Mouse (Mus musculus) right cerebral cortex, postnatal 4 days (tissue): ENCODE results near the gene Map3k3.
A peak's percentile ranks its signal among the peaks of the same experiment; 100 is the strongest.

Experiments used
- DNase-seq: peaks from one replicate; pipeline ENCODE4 v3.0.0-alpha.2; 2022

The Map3k3 gene

DNA sequence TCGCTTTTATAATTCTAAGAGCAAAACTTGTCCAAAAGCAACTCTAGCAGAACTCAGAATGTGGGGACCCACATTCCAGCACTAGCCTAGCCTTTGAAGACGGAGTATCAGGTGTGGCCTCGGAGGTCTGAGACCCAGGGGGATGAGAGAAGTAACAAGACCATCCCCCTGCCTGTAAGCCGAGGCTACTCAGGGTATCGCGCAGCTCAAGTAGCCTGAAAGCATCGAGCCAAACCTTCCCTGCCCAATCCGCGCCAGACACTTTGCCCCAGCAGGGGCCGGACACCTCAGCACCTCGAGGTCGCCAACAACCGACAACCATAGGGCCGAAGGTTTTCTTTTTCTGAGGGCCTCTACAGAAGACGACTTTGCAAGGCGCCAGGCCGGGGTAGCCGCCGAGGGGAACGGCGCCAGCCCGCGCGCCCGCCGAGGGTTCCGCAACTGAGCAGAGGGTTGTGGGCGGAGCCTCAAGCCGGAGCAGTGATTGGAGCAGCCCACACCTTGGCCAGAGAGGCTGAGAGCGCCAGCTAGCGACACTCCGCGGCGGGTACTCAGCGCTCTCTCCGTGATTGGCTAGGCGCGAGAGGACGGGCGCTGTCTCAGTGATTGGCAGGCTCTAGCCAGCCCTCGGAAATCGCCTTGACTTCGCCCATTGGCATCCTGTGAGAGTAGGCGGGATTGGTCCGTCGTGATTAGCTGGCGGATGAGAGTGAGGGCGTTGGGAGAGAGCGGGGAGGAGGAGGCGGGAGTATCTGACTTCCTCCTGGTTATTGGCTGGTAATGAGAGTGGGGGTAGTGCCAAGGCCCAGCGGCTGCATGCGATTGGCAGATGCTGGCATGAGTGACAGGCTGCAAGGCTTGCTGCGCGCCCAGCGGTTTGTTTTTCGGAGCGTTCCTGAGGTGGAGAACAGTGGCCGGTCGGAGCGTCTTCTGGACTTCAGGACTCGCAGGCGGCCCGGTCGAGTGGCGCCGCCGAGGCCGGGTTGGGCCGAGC, at the start of gene Map3k3:
Gene Map3k3 (plus strand): TSS at position 906 of the 994 bp plus-strand sequence.
- DNase-seq: peak; percentile 95

DNA sequence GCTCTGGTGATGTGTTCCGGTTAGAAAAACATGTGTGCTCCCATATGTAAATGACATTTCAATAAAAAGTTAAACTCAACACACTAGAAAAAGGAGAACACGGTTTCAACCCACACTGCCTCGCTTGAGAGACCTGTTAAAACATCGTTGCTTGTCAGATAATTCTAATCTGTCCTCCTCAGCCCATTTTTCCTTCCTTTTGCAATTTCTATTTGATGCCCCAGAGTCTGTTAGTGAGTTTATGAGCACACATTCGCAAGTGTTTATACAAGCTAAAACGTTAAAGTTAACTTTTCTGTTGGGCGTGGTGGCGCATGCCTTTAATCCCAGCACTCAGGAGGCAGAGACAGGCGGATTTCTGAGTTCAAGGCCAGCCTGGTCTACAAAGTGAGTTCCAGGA, 49.4 kb upstream of the Map3k3 start:
- no peak for DNase-seq

DNA sequence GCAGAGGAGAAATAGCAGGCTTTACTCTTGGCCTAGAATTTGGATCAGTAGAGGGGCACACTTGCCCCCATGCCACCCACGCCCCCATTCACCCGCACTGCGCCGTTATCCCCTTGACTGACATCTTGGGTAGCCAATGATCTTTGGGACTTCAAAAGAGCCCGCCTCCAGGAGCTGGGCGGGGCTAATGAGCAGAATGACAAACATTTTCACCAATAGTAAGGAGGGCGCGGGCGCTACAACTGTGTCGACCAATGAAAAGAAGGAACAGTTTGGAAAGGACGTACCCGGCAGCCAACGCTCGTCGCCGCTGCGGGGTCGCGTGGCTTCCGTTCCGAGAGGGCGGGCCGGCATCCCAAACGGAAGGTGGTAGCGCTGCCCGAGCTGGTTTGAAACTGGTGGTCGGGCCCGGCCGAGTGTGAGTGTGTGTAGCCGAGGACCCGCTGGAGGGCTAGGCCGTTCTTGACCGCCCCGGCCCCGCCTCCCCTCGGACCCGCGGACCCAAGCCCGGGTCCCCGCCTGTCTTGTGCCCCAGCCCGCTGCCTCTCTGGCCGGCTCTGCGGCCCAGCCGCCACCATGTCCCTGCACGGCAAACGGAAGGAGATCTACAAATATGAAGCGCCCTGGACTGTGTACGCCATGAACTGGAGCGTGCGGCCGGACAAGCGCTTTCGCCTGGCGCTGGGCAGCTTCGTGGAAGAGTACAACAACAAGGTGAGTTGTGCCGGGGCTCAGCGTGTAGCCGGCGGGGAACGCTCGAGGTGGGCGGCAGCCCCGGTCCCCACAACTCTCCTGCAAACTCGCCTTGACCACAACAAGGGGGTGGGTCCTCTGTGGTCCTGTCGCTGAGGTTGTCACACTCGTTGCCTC, 47.6 kb upstream of the Map3k3 start, which contains the start of gene Dcaf7:
Gene Dcaf7 (plus strand): TSS at position 325 of the 870 bp plus-strand sequence.
- DNase-seq: peak; percentile 94

DNA sequence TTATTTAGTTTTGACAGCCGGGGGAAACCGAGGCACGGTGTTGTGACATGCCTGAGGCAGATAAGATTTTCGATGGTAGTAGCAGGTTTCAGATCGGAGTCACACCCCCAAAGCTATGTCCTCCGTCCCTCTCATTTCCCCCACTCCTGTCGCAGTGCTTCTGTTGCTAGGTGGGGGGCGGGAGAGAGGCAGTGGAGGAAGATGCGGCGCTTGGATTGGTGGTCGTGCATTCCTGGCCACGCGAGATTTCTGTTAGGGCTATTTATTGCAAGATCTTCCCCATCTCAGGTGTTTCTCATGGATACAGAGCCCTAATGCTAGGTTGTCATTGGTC, 47.0 kb upstream of the Map3k3 start:
- DNase-seq: peak; percentile 75

DNA sequence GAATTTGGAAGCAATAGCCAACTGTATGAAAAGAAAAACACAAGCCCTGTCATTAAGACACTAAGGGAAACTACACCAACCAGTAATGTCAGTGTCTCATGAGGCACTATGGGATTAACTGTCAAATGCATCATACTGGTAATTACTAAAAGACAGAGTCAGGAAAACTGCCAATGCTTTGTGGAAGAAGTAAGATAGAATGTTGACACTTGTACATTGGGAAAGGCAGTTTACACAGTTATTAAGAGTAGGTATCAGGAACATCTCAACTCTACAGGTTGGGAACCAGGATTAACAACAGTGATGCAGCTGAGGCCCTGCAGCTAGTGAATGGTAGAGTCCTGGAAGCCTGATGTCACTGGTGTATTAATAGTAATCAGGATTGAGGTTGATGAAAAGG, 40.1 kb upstream of the Map3k3 start:
- DNase-seq: no peak

DNA sequence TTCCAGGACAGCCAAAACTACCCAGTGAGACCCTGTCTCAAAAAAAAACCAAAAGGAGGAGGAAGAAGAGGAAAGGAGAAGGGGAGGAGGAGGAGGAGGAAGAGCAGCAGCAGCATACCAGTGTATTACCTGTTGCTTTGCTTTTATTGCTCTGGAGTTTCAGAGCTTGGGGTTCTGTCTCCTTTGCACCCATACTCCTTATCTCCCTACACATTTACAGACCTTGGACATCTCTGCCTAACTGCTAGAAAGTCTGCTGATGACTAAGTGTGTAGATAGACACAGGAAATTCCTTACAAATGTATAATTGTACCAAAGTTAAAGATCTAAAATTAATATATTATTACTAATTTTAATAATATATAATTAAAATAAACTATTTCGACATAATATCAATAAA, 39.2 kb upstream of the Map3k3 start:
- no peak for DNase-seq

DNA sequence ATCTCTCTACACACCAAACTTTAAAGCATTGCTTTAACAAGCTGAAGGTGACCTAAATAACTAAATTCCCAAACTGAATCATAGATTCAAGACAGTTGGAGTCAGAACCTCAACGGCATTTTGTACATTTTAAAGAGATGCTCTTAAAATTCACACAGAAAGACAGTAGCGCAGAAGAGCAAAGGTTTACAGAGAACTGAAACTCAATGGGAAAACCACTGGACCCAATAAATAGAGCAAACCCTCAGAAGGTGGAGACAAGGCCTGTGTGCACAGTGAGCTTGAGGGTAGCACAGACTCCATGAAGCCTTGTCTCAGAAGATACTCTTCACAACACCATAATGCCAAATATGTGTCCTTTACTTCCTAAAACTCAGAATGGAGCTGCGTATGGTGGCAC, 38.6 kb upstream of the Map3k3 start:
- DNase-seq: no peak

DNA sequence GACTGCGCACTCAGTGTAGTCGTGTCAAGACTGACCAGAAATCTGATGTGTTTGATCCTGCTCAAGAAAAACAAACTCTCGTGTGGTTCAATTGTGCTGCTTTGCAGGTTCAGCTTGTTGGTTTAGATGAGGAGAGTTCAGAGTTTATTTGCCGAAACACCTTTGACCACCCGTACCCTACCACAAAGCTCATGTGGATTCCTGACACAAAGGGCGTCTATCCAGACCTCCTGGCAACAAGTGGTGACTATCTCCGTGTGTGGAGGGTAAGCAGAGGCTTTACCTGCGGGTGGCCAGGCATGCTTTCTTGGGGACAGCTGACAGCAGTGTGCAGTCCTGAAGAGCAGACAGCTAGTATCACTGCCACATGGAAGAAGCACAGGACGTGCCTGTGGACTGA, 37.8 kb upstream of the Map3k3 start:
- DNase-seq: no peak

DNA sequence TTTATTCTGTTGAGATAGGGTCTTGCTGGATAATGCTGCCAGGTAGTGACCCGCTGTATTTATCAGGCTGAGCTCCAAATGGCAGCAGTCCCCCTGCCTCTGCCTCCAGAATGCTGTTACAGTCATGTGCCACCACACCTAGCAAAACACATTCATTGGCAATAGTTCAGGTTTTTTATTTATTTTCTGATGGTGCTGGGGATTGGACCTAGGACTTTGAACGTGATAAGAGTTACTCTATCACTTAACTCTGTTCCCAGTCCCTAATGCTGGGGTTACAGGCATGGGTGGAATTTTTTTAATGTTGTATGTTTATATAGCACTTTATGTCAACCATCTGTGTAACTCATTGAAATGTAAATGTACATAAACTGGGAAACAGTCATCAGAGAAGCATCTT, 30.5 kb upstream of the Map3k3 start:
- no peak for DNase-seq

DNA sequence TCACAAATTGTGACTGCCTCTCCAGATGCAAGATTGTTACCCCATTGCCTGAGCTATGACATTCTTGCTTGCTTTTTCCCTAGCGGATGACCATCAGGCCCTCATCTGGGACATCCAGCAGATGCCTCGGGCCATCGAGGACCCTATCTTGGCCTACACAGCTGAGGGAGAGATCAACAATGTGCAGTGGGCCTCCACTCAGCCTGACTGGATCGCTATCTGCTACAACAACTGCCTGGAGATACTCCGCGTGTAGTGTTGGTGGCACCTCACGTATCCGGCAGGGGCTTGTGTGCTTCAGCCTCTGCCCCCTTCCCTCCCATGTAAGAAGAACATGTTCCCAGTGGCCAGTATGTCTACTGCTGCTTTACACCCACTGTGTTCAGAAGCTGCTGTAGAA, 29.8 kb upstream of the Map3k3 start:
- no peak for DNase-seq

DNA sequence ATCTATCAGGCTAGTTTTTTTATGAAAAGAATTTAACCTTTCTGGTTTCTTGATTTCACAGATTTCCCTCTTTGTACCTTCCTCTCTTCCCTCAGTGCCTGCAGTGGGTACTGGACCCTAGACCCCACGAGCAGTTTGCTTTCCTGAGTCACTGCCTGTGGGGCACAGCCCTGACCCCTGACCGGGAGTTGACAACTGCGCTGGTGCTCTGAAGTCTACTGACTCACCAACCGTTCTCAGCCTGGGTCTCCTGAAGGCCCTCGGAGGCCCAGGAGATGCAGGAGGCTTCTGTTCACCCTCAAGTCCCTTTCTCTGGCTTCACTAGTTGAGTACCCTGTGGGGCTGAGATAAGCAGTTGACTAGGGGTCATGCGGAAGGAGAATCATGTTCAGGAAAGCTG, 29.1 kb upstream of the Map3k3 start:
- no peak for DNase-seq

DNA sequence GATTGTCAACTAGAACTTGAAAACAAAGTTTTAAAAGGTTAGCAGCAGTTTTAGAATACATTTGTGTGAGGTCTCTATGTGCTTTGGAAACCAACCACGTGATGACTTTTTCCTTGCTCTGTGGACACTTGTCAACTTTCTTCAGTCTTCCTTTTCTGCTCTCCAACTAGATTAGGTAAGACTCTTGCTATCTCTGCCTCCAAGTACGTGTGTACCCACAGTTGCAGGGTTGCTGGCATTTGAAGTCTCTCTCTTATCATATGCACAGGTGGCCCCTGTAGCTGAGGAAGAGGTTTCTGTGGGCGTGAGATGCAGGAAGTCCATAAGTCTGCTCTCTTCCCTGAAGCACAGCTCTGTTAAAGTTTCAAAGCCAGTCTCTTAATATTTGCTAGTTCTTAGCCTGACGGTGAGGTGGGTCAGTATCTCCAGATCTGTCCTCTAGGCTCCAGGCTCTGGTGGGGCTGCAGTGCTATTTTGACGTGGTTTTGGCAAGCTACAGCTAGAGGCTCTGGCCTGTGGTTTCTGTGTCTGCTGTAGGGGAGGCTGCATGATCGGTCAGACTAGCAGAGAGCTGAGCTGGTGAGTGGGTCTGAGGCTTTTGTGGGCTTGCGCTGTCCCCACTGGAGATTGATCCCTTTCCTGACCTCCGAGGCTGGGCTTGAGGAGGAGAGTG, 27.5 kb upstream of the Map3k3 start:
- DNase-seq: no peak

DNA sequence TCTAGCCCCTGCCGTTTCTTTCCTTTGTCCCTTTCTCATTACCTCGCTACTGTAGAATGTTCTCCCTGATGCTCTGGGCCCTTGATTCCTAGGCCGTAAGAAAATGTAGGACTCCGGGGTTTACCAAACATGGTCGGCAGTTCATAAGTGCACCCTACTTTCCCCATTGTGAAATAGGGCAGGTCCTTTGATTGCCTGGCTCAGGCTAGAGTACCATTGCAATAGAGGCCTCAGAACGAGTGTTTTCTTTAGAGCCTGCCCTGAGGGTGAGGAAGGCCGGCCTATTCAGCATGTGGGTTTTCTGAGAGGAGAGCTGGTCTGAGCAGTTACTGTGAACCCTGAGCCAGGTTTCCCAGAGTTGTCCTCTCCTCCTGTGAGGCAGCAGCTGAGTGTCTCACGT, 26.4 kb upstream of the Map3k3 start:
- no peak for DNase-seq

DNA sequence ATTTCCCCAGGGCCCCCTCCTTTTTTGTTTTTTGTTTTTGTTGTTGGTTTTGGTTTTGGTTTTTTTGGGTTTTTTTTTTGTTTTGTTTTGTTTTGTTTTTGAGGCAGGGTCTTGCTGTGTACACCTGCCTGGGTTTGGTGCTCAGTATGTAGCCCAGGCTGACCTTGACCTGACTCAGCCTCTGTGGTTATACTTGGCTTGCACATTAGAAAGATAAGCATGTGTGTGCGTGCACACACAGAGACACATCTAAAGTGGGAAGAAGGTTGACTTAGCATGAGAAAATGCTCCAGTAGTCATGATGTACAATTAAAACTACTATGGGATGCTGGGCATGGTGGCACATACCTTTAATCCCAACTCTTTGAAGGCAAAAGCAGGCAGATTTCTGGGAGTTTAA, 23.9 kb upstream of the Map3k3 start:
- DNase-seq: no peak

DNA sequence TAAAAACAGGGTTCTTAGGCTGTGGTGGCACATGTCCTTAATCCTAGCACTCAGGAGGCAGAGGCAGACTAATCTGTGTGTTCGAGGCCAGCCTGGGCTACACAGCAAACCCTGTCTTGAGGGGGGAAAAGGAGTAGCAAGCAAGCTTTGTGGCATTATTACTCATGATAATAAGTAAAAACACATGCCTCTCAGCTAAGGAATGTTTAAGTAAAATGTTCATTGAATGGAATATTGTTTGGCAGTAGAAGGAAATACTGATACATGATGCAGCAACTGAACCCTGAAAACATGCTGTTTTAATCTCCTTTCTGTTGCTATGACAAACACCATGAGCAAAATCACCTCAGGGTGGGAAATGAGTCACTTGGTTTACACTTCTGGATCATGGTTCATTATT, 23.1 kb upstream of the Map3k3 start:
- no peak for DNase-seq

DNA sequence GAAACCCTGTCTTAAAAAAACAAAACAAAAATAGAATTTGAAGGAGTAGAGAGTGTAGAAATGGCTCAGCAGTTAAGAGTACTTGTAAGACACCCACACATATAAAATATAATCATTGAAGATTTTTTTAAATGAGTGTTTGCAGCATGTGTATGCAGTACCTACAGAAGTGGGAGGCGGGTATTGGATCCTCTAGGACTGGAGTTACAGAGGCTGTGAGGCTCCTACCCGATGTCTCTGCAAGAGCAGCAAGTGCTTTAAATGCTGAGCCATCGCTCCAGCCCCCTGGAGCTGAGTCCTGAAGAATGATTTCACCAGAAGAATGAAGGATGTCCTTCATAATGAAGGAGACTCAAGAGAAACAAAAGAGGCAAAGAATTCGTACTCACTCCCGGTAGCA, 20.7 kb upstream of the Map3k3 start:
- DNase-seq: no peak

DNA sequence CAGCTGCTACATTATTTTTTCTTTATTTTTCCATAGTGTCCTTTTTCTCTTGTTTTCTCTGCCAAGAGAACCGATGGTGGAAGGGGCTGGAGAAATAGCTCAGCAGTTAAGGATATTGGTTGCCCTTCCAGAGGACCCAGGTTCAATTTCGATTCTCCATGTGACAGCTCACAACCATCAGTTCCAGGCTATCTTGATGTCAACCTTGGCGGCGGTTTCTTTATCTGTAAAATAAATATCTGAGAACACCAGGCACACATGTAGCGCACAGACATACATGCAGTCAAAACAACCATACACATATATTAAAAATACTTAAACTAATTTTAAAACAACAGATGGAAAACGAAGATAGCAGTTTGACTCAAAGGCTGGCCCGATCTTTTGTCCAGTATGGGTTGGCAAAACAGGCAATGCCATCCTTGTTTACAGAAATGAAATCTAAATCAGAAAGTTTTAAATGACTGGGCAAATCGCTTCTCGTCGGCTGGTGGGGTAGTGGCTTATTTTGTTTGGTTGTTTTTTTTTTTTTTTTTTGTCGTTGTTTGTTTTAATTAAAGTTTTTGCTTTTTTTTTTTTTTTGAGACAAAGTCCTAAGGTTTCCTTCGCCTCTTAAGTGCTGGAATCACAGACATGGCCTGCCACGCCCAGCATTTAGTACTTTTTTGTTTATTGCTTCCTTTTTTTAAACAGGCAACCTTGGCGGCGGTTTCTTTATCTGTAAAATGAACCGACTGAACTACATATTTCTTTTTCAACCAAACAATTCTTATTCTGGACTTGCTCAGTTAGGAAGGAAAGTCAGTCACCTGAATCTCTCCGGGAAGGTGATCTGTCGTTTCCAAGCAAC, 19.1 kb upstream of the Map3k3 start:
- no peak for DNase-seq

DNA sequence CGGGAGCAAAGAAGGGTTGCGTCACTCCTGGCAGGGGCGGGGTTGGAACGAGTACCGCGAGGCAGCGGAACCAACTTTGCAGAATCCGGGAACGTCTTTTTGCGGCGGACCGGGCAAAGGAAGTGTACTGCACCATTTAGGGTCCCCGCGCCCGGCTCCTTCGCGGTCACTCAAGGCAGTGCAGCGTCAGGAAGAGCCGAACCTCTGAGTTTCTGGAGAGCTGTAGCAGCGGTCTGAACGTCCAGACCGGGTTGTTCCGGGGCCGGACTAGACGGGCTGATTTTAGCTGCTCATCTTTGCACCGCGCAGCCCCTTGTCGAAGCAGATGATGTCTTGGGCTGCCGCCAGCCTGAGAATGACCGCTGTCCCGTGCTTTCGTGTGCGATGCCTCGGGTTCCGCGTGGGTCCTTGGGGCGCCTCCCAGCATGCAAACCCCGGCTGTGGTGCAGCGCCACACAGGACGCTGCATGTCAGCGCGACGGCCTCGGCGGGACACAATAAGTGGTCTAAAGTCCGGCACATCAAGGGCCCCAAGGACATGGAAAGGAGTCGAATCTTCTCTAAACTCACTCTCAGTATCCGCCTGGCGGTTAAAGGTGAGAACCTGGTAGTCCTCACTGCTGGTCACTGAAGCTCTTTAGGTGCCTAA, 18.4 kb upstream of the Map3k3 start, which contains the start of gene Taco1:
Gene Taco1 (plus strand): TSS at position 139 of the 649 bp plus-strand sequence.
- DNase-seq: peak; percentile 96

DNA sequence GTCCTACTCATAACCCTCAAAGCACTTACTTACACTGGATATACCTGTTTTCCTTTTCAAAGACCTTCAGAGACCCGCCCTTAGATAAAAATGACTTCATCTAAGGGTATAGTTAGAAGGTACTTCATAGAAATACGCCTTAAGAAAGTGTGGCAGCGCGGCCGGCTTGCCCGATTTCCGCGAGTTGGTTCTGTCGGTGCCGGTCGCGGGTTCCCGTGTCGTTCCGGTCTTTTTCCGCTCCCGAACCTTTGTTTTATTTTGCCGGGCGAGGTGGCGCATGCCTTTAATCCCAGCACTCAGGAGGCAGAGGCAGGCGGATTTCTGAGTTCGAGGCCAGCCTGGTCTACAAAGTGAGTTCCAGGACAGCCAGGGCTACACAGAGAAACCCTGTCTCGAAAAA, 17.8 kb upstream of the Map3k3 start:
- peak; percentile 74 for DNase-seq

DNA sequence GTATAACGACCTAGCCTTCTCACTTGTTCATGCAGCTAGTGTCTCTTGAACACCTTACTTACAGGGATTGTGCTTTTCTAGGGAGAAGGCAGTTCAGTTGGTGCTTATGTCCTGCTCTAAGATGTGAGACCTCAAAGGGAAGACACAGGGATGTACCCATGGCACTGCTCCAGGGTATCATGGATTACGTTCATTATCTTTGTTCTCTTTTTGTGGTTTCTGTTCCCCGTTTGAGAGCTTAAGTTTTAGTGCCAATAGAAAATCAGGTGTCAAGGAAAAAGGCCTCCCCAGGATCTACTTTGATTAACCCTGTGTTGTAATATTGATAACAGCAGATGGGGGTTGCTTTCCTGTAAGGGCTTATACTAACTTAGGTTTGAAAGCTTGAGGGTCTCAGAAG, 10.6 kb upstream of the Map3k3 start:
- DNase-seq: no peak

DNA sequence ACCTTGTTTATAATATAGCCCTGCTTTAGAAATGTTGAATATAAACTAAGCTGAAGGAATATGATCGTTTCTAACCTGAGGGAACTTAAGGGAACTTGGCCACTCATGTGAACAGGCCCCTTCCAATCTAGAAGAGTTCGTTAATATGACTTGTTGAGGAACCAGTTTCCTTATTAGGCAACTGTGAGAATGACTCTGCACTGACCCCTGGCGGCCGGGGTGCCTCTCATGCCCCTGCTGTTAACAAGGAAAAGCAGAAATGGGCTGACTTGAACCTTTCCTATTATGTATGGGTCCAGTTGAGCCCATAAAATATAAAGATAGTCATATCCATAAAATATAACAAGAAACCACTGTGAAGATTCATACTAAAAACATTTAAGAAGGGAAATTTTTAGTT, 8.1 kb upstream of the Map3k3 start:
- DNase-seq: peak; percentile 73
